Mouse (Mus musculus): ENCODE results near the gene P2ry2. TPM values are rescaled to one million over a fixed set of nuclear protein-coding genes. Genes with fewer than 3 reads are reported as not detected.

P2ry2 gene
- total and polyA plus RNA-seq, 2 experiments from 2014 or later, result 3.8 to 12.9 TPM

GRCm38 (mm10) chr7:100951903-100952302 lies 60.8 kb downstream of the P2ry2 start:
- Histone ChIP-seq H3K27me3 (ENCODE audit: control insufficient read depth, insufficient read depth, low read length) (no peaks in the 10 kb centered on the region), H3K4me2 (ENCODE audit: low read depth, low read length) (no peak overlapping the region), H3K4me3 (ENCODE audit: low read depth, low read length) (no peak overlapping the region), H3K9me3 (replicated peaks; ENCODE audit: control insufficient read depth, low read length) (no peaks in the 10 kb centered on the region), H3K36me3 (replicated peaks; ENCODE audit: control insufficient read depth, insufficient read depth, low read length) (no peaks in the 10 kb centered on the region), H3K9ac (replicated peaks; ENCODE audit: low read depth, low read length) (no peak overlapping the region), H3K27ac (ENCODE audit: low read depth) (peak overlapping the region; percentile 46; the same call in 1 of the 2 replicates), H3K4me1 (ENCODE audit: control insufficient read depth, insufficient read depth) (peaks cover 9% of the 10 kb centered on the region)
- 50% methylated on average over 2 of the region's 2 CpGs for WGBS
- DNase-seq (ENCODE audit: low spot score) (no peak), ATAC-seq (ENCODE audit: insufficient read depth, low read depth) (peak; percentile 39)
- no peak for TF ChIP-seq EP300 (IDR thresholded peaks at IDR 0.05; ENCODE audit: low read depth)
- TF ChIP-seq CTCF (IDR thresholded peaks at IDR 0.05; ENCODE audit: low read depth), result no peak

GRCm38 (mm10) chr7:100950481-100951010 lies 62.1 kb downstream of the P2ry2 start:
- DNase-seq (ENCODE audit: low spot score), result no peak
- WGBS, result 45% methylated on average over 12 of the region's 12 CpGs
- Histone ChIP-seq H3K4me3 (ENCODE audit: low read depth, low read length) (no peak overlapping the region), H3K4me1 (ENCODE audit: control insufficient read depth, insufficient read depth) (peaks cover 9% of the 10 kb centered on the region), H3K9ac (replicated peaks; ENCODE audit: low read depth, low read length) (no peak overlapping the region), H3K27me3 (ENCODE audit: control insufficient read depth, insufficient read depth, low read length) (no peaks in the 10 kb centered on the region), H3K9me3 (replicated peaks; ENCODE audit: control insufficient read depth, low read length) (no peaks in the 10 kb centered on the region), H3K27ac (ENCODE audit: low read depth) (peak overlapping the region; percentile 60), H3K4me2 (ENCODE audit: low read depth, low read length) (no peak overlapping the region), H3K36me3 (replicated peaks; ENCODE audit: control insufficient read depth, insufficient read depth, low read length) (no peaks in the 10 kb centered on the region)
- TF ChIP-seq CTCF (IDR thresholded peaks at IDR 0.05; ENCODE audit: low read depth) (no peak), EP300 (IDR thresholded peaks at IDR 0.05; ENCODE audit: low read depth) (0 out of 2 replicates have a peak, but pooled peaks have one; percentile 47)
- ATAC-seq (ENCODE audit: insufficient read depth, low read depth), result peak; percentile 48

- Histone ChIP-seq H3K4me1 (ENCODE audit: control insufficient read depth, insufficient read depth) (peaks cover 9% of the 10 kb centered on the region), H3K4me3 (ENCODE audit: low read depth, low read length) (no peak overlapping the region), H3K4me2 (ENCODE audit: low read depth, low read length) (no peak overlapping the region), H3K9me3 (replicated peaks; ENCODE audit: control insufficient read depth, low read length) (no peaks in the 10 kb centered on the region), H3K27ac (ENCODE audit: low read depth) (peak overlapping the region; percentile 60), H3K36me3 (replicated peaks; ENCODE audit: control insufficient read depth, insufficient read depth, low read length) (no peaks in the 10 kb centered on the region), H3K27me3 (ENCODE audit: control insufficient read depth, insufficient read depth, low read length) (no peaks in the 10 kb centered on the region), H3K9ac (replicated peaks; ENCODE audit: low read depth, low read length) (no peak overlapping the region)
- DNase-seq (ENCODE audit: low spot score) (no peak), ATAC-seq (ENCODE audit: insufficient read depth, low read depth) (no peak)
- TF ChIP-seq EP300 (IDR thresholded peaks at IDR 0.05; ENCODE audit: low read depth) (no peak), CTCF (IDR thresholded peaks at IDR 0.05; ENCODE audit: low read depth) (no peak)
- 76% methylated on average over 5 of the region's 5 CpGs for WGBS
These were observed 62.6 kb downstream of the P2ry2 start for GRCm38 (mm10) chr7:100950031-100950430.

Other genes starting within 250 kb of the P2ry2 start
- gene Relt, start 149.4 kb downstream of the P2ry2 start, total RNA-seq (2014; rRNA removed; ENCODE audit: low replicate concordance), result 5.1 and 5.9 TPM in 2 replicates
- 1.8 and 2.3 TPM in 2 replicates for gene Relt, start 149.4 kb downstream of the P2ry2 start, polyA plus RNA-seq (2015; fragmentation: Nextera tagmentation; extraction: Ambion mirVana)
- gene Arhgef17, start 80.8 kb downstream of the P2ry2 start, total RNA-seq (2014; rRNA removed; ENCODE audit: low replicate concordance), result 28.4 and 42.3 TPM in 2 replicates
- gene Arhgef17, start 80.8 kb downstream of the P2ry2 start, polyA plus RNA-seq (2015; fragmentation: Nextera tagmentation; extraction: Ambion mirVana), result 2.6 and 2.8 TPM in 2 replicates
- 1.0 and 4.5 TPM in 2 replicates for gene P2ry6, start 38.2 kb downstream of the P2ry2 start, total RNA-seq (2014; rRNA removed; ENCODE audit: low replicate concordance)
- 3.5 and 3.9 TPM in 2 replicates for gene P2ry6, start 38.2 kb downstream of the P2ry2 start, polyA plus RNA-seq (2015; fragmentation: Nextera tagmentation; extraction: Ambion mirVana)
- gene Fchsd2, start 80.0 kb upstream of the P2ry2 start, total RNA-seq (2014; rRNA removed; ENCODE audit: low replicate concordance), result 15.6 and 19.3 TPM in 2 replicates
- 8.7 and 9.7 TPM in 2 replicates for gene Fchsd2, start 80.0 kb upstream of the P2ry2 start, polyA plus RNA-seq (2015; fragmentation: Nextera tagmentation; extraction: Ambion mirVana)

Measured in heart, postnatal 0 days (tissue).